27 mouse cellular contexts compared by ENCODE assay signal in genomic region chr13:108772386-108772785, GRCm38 (mm10).
DNase-seq lines count a peak whose midpoint lies in the region; ATAC-seq and TF ChIP-seq lines count a peak whose summit lies in the region.
"Had no signal": no experiment of that assay in that cellular context is flagged by ENCODE, and none has a peak within 500 bp of the region (broad histone marks: within the 10 kb centered on the region; RNA-seq: fewer than 3 reads in every experiment).

No protein-coding gene starts in this region.

- H3K9ac ChIP-seq in kidney, embryonic 16.5 days (replicated peaks; ENCODE audit: low read length): no peak overlapping the region
- no peak overlapping the region for H3K9ac ChIP-seq in midbrain, embryonic 13.5 days (replicated peaks)
- no peak overlapping the region for H3K9ac ChIP-seq in midbrain, postnatal 0 days (replicated peaks; ENCODE audit: low read length, poor library complexity, severe bottlenecking)
- no peak overlapping the region for H3K9ac ChIP-seq in hindbrain, embryonic 14.5 days
- H3K9ac ChIP-seq: embryonic facial prominence, embryonic 12.5 days; forebrain, postnatal 0 days; heart, embryonic 12.5 days; limb, embryonic 15.5 days; liver, embryonic 14.5 days; lung, embryonic 14.5 days; neural tube, embryonic 12.5 days had no signal

- H3K4me2 ChIP-seq in kidney, embryonic 16.5 days (replicated peaks; ENCODE audit: low read depth, low read length): no peak overlapping the region
- H3K4me2 ChIP-seq in midbrain, embryonic 13.5 days (replicated peaks): no peak overlapping the region
- H3K4me2 ChIP-seq in midbrain, postnatal 0 days (ENCODE audit: low read depth, low read length, poor library complexity, severe bottlenecking): no peak overlapping the region
- H3K4me2 ChIP-seq in hindbrain, embryonic 14.5 days (replicated peaks): no peak overlapping the region
- H3K4me2 ChIP-seq: embryonic facial prominence, embryonic 12.5 days; heart, embryonic 12.5 days; limb, embryonic 15.5 days; lung, embryonic 14.5 days; neural tube, embryonic 12.5 days had no signal

- 49% methylated on average over 3 of the region's 3 CpGs for WGBS in kidney, embryonic 16.5 days
- WGBS in midbrain, embryonic 13.5 days: 38% methylated on average over 3 of the region's 3 CpGs
- WGBS in midbrain, postnatal 0 days: 42% methylated on average over 3 of the region's 3 CpGs
- 32% methylated on average over 3 of the region's 3 CpGs for WGBS in hindbrain, embryonic 14.5 days

- H3K27me3 ChIP-seq in kidney, embryonic 16.5 days (ENCODE audit: insufficient read depth, low read length): no peaks in the 10 kb centered on the region
- H3K27me3 ChIP-seq in midbrain, embryonic 13.5 days: no peaks in the 10 kb centered on the region
- no peaks in the 10 kb centered on the region for H3K27me3 ChIP-seq in midbrain, postnatal 0 days (ENCODE audit: insufficient read depth, low read length)
- H3K27me3 ChIP-seq in hindbrain, embryonic 14.5 days (ENCODE audit: control insufficient read depth, insufficient read depth, low read length): no peaks in the 10 kb centered on the region
- H3K27me3 ChIP-seq: CH12.LX; embryonic facial prominence, embryonic 12.5 days; heart, embryonic 12.5 days; limb, embryonic 15.5 days; megakaryocyte, embryonic 14.5 days; neural tube, embryonic 12.5 days had no signal

- H3K27ac ChIP-seq in kidney, embryonic 16.5 days (ENCODE audit: low read length): no peak overlapping the region
- peak overlapping the region; percentile 22; the same call in 1 of the 2 replicates for H3K27ac ChIP-seq in midbrain, embryonic 13.5 days
- no peak overlapping the region for H3K27ac ChIP-seq in midbrain, postnatal 0 days (ENCODE audit: low read depth, low read length)
- 0 out of 2 replicates have a peak overlapping the region, but pooled peaks have one; percentile 20 for H3K27ac ChIP-seq in hindbrain, embryonic 14.5 days
- H3K27ac ChIP-seq: embryonic facial prominence, embryonic 12.5 days; left cerebral cortex, adult 2 months; limb, embryonic 15.5 days; liver, embryonic 14.5 days; neural tube, embryonic 12.5 days had no signal

- peak; percentile 2 for DNase-seq in kidney, adult 18-20 months
- DNase-seq in midbrain, postnatal 0 days (ENCODE audit: low spot score): no peak
- no peak for DNase-seq in hindbrain, embryonic 14.5 days (ENCODE audit: low spot score)
- no peak for DNase-seq in heart, postnatal 10 days
- no peak for DNase-seq in left cerebral cortex, postnatal 10 days (ENCODE audit: extremely low spot score in 1 of 2, low spot score in 2 of 2)
- DNase-seq: adrenal gland, postnatal 10 days; B cell, adult 2 months; cerebellum, adult 2 months; cerebellum, postnatal 25 days; forebrain, postnatal 0 days; gastrocnemius, postnatal 25 days; heart, adult 18-20 months; heart, postnatal 14 days; layer of hippocampus, adult 9-11 months; left cerebral cortex, postnatal 4 days; lung, embryonic 14.5 days; thymus, postnatal 14 days had no signal

- H3K4me3 ChIP-seq in kidney, embryonic 16.5 days (ENCODE audit: low read length): no peak overlapping the region
- no peak overlapping the region for H3K4me3 ChIP-seq in midbrain, embryonic 13.5 days (replicated peaks)
- H3K4me3 ChIP-seq in midbrain, postnatal 0 days (ENCODE audit: low read depth, low read length): no peak overlapping the region
- no peak overlapping the region for H3K4me3 ChIP-seq in hindbrain, embryonic 14.5 days (replicated peaks; ENCODE audit: low read length)
- H3K4me3 ChIP-seq: embryonic facial prominence, embryonic 12.5 days; heart, embryonic 12.5 days; left cerebral cortex, adult 2 months; limb, embryonic 15.5 days; megakaryocyte, embryonic 14.5 days; neural tube, embryonic 12.5 days had no signal

- H3K9me3 ChIP-seq in kidney, embryonic 16.5 days (ENCODE audit: low read length): no peaks in the 10 kb centered on the region
- no peaks in the 10 kb centered on the region for H3K9me3 ChIP-seq in midbrain, embryonic 13.5 days
- no peaks in the 10 kb centered on the region for H3K9me3 ChIP-seq in midbrain, postnatal 0 days (ENCODE audit: low read length)
- no peaks in the 10 kb centered on the region for H3K9me3 ChIP-seq in hindbrain, embryonic 14.5 days (ENCODE audit: control insufficient read depth, low read length)
- H3K9me3 ChIP-seq: embryonic facial prominence, embryonic 12.5 days; heart, embryonic 12.5 days; limb, embryonic 15.5 days; megakaryocyte, embryonic 14.5 days; neural tube, embryonic 12.5 days had no signal

- H3K36me3 ChIP-seq in kidney, embryonic 16.5 days (ENCODE audit: insufficient read depth, low read length): no peaks in the 10 kb centered on the region
- H3K36me3 ChIP-seq in midbrain, embryonic 13.5 days: no peaks in the 10 kb centered on the region
- no peaks in the 10 kb centered on the region for H3K36me3 ChIP-seq in midbrain, postnatal 0 days (ENCODE audit: insufficient read depth, low read length)
- H3K36me3 ChIP-seq in hindbrain, embryonic 14.5 days (replicated peaks; ENCODE audit: control insufficient read depth, insufficient read depth): no peaks in the 10 kb centered on the region
- H3K36me3 ChIP-seq: embryonic facial prominence, embryonic 12.5 days; heart, embryonic 12.5 days; limb, embryonic 15.5 days; neural tube, embryonic 12.5 days had no signal

- ATAC-seq in kidney, embryonic 16.5 days (ENCODE audit: low FRiP score, low TSS enrichment): no peak
- ATAC-seq in midbrain, embryonic 13.5 days: peak; percentile 11; the same call in 1 of the 2 replicates
- no peak for ATAC-seq in midbrain, postnatal 0 days (ENCODE audit: low FRiP score)
- no peak for ATAC-seq in hindbrain, embryonic 14.5 days (ENCODE audit: low FRiP score)
- ATAC-seq: forebrain, postnatal 0 days had no signal

- intact Hi-C loops in heart, postnatal 10 days (cut with DNase I): no loop called here
- intact Hi-C loops in left cerebral cortex, postnatal 10 days (cut with DNase I): no loop called here

- no peak for TF ChIP-seq CTCF in midbrain, postnatal 0 days (IDR thresholded peaks at IDR 0.05)

- no peaks in the 10 kb centered on the region for H3K4me1 ChIP-seq in kidney, embryonic 16.5 days (ENCODE audit: insufficient read depth, low read length)
- H3K4me1 ChIP-seq in midbrain, embryonic 13.5 days (replicated peaks): no peaks in the 10 kb centered on the region
- no peaks in the 10 kb centered on the region for H3K4me1 ChIP-seq in midbrain, postnatal 0 days (ENCODE audit: insufficient read depth, low read length)
- H3K4me1 ChIP-seq in hindbrain, embryonic 14.5 days (replicated peaks; ENCODE audit: control insufficient read depth, insufficient read depth, low read length): no peaks in the 10 kb centered on the region; the same call in 1 of the 2 replicates
- H3K4me1 ChIP-seq: embryonic facial prominence, embryonic 12.5 days; limb, embryonic 15.5 days; neural tube, embryonic 12.5 days had no signal

Comparison
In these comparisons a context has a peak if more than half of its experiments do, and no peak if none do; other contexts are left out.
1. H3K27ac ChIP-seq: peak in midbrain, embryonic 13.5 days (single experiment) and hindbrain, embryonic 14.5 days (single experiment); none in kidney, embryonic 16.5 days (single experiment) and midbrain, postnatal 0 days (single experiment).